Mouse (Mus musculus): ENCODE measurements at regions not wholly inside any gene's neighbourhood (a gene's known extent, or its start where the extent isn't known, plus 50 kb on each side); places are given as distances from the start of the nearest gene placed in this dataset.

DNA sequence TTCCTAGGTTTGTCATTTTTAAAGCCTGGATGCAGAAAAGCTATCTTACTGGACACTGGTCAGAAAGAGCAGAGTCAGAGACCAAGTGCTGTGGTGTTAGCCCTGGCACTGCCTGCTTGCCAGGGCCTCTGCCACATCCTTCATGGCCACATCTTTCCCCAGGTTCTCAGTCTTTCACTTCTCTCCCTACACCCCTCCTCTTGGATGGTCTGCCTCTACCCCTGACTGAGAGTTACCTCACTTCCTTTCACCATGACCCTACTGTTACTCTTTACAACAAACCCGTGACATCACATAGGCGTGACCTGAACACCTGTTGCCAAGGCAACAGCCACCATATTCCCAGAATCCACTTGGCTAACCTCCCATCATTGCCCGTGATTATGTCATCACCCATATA is 191.6 kb upstream of the Jade1 start:
- no peak for TF ChIP-seq CTCF (IDR thresholded peaks at IDR 0.05; ENCODE audit: low read depth, low read length)
- no peak for TF ChIP-seq EP300 (IDR thresholded peaks at IDR 0.05; ENCODE audit: insufficient read depth, low read depth, low read length)
